In the genomic region with DNA sequence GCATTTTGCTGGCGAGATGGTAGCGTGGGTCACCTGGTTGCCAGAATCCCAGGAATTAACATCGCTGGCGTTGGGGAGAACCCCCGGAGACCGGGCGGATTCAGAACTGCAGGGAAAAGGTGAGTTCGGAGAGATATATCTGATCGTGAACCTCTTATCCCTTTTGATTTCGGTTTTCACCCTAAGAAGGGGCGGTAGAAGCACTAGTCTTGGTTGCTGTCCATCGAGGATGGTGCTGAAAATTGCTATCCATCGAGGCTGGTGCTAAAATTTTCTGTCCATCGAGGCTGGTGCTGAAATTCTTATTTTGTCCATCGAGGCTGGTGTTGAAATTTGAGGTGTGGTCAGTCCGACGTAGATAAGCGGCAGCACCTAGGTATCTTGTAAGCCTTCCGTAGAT, we compare ENCODE assay signal across 18 mouse cellular contexts. TPM values are rescaled to one million over a fixed set of nuclear protein-coding genes. Genes with fewer than 3 reads are reported as not detected.
DNase-seq lines count a peak whose midpoint lies in the region; ATAC-seq and TF ChIP-seq lines count a peak whose summit lies in the region.
"Not testable (repeated sequence)": the region's sequence is repeated elsewhere in the genome, so short reads cannot be mapped to it uniquely, and the experiment has no call there.
"Had no signal": no experiment of that assay in that cellular context is flagged by ENCODE, and none has a peak within 500 bp of the region (broad histone marks: within the 10 kb centered on the region; RNA-seq: fewer than 3 reads in every experiment).

No protein-coding gene starts in this region.

- DNase-seq in ES-E14 (ENCODE audit: low read depth, low spot score) (peak; percentile 30), liver (peak; percentile 12)
- peak; percentile 56 for DNase-seq in adrenal gland, postnatal 14 days
- peak; percentile 34 for DNase-seq in embryo, embryonic 10.5 days (ENCODE audit: low spot score)
- DNase-seq in gastrocnemius, postnatal 10 days: peak; percentile 29
- DNase-seq in kidney, postnatal 0 days (ENCODE audit: low spot score): peak; percentile 15
- peak; percentile 5 for DNase-seq in ovary, postnatal 10 days (ENCODE audit: low spot score)
- peak; percentile 6 for DNase-seq in urinary bladder, postnatal 14 days (ENCODE audit: low spot score)

- H3K36me3 ChIP-seq in ES-E14 (ENCODE audit: control insufficient read depth, insufficient read depth, low read length, poor library complexity, severe bottlenecking); kidney, postnatal 0 days (ENCODE audit: insufficient read depth, low read length): not testable (repeated sequence)

- H3K4me1 ChIP-seq in ES-E14 (ENCODE audit: control insufficient read depth in 2 of 2, insufficient read depth in 2 of 2, low read length in 2 of 2, poor library complexity in 1 of 2); kidney, postnatal 0 days (replicated peaks; ENCODE audit: insufficient read depth, low read length): not testable (repeated sequence)

- not testable (repeated sequence) for TF ChIP-seq CTCF in kidney, postnatal 0 days (IDR thresholded peaks at IDR 0.05; ENCODE audit: low read depth)

- not testable (repeated sequence) for H3K4me2 ChIP-seq in kidney, postnatal 0 days (ENCODE audit: low read length)

- H3K27ac ChIP-seq in ES-E14 (ENCODE audit: insufficient read depth, low read depth, low read length, poor library complexity, severe bottlenecking); kidney, postnatal 0 days: not testable (repeated sequence)

- WGBS in kidney, postnatal 0 days: 50% methylated on average over 19 of the region's 19 CpGs

- in situ Hi-C loops in ES-E14 (cut with MboI; ENCODE audit: low sequenced_read_pairs in 2 of 2, unreplicated experiment in 2 of 2): not testable (repeated sequence)

- not testable (repeated sequence) for ATAC-seq in kidney, postnatal 0 days (replicated peaks; ENCODE audit: low FRiP score, low read depth)

- H3K9ac ChIP-seq in ES-E14 (ENCODE audit: insufficient read depth, low read depth, low read length, poor library complexity, severe bottlenecking); kidney, postnatal 0 days (ENCODE audit: low read depth, low read length): not testable (repeated sequence)

- not testable (repeated sequence) for H3K4me3 ChIP-seq in ES-E14 (ENCODE audit: insufficient read depth in 1 of 2, low read depth in 1 of 2, low read length in 2 of 2, poor library complexity in 1 of 2, severe bottlenecking in 1 of 2); kidney, postnatal 0 days (replicated peaks; ENCODE audit: low read depth, low read length)

- H3K9me3 ChIP-seq in ES-E14 (ENCODE audit: control insufficient read depth, insufficient read depth, low read depth, low read length); kidney, postnatal 0 days (replicated peaks; ENCODE audit: low read length): not testable (repeated sequence)

- H3K27me3 ChIP-seq in kidney, postnatal 0 days (ENCODE audit: insufficient read depth, low read length): not testable (repeated sequence)

RNA-seq across cellular contexts. Expression of gene Nxph2, which starts 30.1 kb away (rescaled TPM):
- total RNA-seq in ES-E14 (2012; rRNA removed): not detected in 2 replicates
- total RNA-seq in adrenal gland, postnatal 14 days (2021): not detected in 2 replicates
- not detected for total RNA-seq in gastrocnemius, postnatal 10 days (2021)
- polyA plus RNA-seq in kidney, postnatal 0 days (2015; fragmentation: Nextera tagmentation; extraction: Ambion mirVana): not detected in 2 replicates
- total RNA-seq: adrenal gland, postnatal 25 days; gastrocnemius, adult 8-10 months; heart, adult 2 months had no signal
- polyA plus RNA-seq: embryonic facial prominence, embryonic 13.5 days; heart, adult 2 months; heart, embryonic 15.5 days; inflammation-experienced regulatory T-cells, adult 6 months; kidney, embryonic 15.5 days; limb, embryonic 12.5 days; liver, embryonic 16.5 days; midbrain, embryonic 10.5 days had no signal

Comparison
In these comparisons a context has a peak if more than half of its experiments do, and no peak if none do; other contexts are left out.
1. DNase-seq: peak in every context shown above with its lines; median percentile 56 in adrenal gland, postnatal 14 days; 34 in embryo, embryonic 10.5 days; 30 in ES-E14; 29 in gastrocnemius, postnatal 10 days; 15 in kidney, postnatal 0 days; 12 in liver; 6 in urinary bladder, postnatal 14 days; 5 in ovary, postnatal 10 days.